Mouse (Mus musculus) cerebellum, adult 11-12 months (tissue): ENCODE data around the gene 2310033P09Rik.
A peak's percentile ranks its signal among the peaks of the same experiment; 100 is the strongest.

Experiments used
- DNase-seq: peaks from one replicate; pipeline ENCODE4 v3.0.0; 2022

The 2310033P09Rik gene

GRCm38 (mm10) chr11:59208153-59208831, at the start of gene 2310033P09Rik:
TSS of gene 2310033P09Rik (plus strand) at chr11:59208321.
- DNase-seq: peak; percentile 96

DNA sequence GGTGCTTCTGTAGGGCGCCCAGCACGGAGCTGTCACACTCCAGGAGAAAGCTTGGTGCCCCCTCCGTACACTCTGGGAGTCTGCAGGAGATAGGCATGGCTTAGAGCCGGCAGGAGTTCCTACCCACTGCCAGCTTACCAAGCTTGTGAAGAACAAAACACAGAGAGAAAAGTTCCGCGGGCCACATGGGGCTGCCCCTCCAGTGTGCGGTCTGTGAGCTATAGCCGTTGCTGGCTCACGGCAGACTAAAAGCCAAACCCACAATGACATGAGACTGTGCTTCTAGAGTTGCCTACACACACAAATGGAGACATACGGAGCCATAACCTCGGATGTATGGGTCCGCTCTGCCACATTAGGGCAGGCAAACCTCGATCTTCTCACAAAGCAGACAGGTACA, 49.0 kb upstream of the 2310033P09Rik start:
- DNase-seq: no peak

- no peak for DNase-seq
Observed at GRCm38 (mm10) chr11:59159558-59159957, 48.6 kb upstream of the 2310033P09Rik start.

DNA sequence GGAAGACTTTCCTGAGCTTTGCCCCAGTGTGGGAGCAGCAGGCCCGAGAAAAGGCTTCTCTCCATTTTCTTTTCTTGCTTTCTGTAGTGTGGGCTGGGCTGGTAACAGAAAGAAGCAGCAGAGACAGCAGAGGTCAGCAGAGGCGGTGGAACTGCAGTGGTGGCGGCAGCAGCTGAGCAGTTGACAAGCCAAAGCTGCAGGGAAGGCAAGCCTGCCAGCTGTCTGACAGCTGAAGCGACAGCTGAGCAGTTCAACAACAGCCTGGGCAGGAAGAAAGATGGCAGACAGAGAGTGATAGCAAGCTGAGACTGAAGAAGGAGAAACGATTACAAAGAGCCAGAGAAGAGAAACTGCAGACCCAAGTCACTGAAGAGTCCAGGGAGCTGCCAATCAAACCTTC, 46.7 kb upstream of the 2310033P09Rik start:
- DNase-seq: no peak

DNA sequence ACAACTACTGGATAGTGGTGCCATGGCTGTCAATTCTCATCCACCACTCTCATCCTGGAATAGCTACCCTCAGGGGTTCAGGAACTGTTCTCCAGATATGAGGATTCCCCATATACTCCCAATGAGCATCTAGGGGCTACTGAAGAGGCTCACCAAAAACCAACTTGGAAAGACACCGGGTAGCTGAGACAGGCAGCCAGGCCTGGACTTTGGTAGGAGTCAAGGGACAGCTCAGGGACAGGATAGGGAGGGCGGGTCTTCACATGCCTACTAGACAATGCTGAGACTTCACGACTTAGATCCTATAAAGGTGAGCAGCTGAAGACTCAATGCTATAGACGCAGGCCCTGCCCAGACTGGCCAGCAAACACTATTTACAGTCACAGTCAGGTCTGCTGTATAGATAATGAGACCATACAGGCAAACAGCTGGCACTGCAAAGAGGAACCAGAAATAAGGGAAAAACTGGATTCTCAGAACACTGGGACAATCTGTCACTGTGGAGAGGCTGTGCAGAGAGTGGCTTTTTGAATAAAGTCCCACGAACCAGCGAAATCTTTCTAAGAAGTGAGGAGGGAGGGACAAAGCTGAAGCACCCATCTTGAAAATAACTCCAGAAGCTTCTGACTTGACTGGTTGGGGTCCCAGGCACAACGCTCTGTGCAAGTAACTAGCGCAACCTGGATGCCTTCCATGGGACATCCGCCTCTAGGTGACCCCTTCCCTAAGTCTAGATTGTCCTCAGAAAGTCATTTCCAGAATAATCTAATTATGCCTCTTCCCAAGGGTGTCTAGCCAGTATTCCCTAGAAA, 45.5 kb upstream of the 2310033P09Rik start:
- no peak for DNase-seq

DNA sequence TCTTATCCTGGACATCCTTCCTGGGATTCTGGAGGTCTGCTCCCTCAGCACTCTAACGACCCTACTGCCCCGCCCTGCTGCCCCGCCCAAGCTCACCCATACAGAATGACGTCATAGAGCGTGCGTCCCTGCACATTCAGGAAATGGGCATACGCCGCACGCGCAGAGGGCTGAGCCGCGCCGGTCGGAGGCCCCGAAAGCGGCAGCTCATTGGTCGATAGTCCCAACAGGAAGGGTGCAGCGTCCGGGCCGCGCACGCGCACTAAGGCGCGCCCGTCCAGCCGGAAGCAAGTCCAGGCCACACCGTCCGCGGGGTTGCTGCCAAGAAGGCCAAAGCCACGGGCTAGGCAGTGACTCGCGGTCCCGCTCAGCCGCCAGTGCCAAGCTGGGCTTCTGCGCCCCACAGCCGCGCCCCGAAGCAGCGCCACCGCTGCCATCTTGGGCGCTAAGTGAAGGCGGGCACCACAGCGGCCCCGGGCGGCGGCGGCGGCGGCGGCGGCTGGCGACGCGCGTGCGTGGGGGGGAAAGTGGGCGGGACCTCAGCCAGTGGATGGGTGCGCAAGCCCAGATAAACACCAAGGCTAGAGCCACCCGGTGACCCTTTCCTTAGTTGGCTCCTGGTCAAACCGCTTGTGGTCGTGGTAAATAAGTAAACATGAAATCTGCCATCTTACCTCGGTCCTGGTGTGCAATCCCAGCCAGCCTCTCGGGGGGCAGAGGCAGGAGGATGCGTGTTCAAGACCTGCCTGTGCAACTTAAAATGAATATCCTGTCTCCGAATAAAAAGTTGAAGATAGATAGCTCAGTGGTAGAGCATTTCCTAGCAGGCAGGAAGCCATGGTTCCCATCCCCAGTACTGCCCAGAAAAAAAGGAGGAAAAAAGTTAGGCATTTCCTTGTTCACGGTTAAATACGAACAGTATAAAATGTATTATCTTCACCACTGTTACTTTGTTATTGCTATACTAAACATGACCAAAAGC, 44.6 kb upstream of the 2310033P09Rik start, which contains the start of gene Iba57:
TSS of gene Iba57 (minus strand) at position 485 of the 982 bp plus-strand sequence.
- peak; percentile 100 for DNase-seq

- peak; percentile 56 for DNase-seq
Observed at GRCm38 (mm10) chr11:59164384-59164783, 43.7 kb upstream of the 2310033P09Rik start.

DNA sequence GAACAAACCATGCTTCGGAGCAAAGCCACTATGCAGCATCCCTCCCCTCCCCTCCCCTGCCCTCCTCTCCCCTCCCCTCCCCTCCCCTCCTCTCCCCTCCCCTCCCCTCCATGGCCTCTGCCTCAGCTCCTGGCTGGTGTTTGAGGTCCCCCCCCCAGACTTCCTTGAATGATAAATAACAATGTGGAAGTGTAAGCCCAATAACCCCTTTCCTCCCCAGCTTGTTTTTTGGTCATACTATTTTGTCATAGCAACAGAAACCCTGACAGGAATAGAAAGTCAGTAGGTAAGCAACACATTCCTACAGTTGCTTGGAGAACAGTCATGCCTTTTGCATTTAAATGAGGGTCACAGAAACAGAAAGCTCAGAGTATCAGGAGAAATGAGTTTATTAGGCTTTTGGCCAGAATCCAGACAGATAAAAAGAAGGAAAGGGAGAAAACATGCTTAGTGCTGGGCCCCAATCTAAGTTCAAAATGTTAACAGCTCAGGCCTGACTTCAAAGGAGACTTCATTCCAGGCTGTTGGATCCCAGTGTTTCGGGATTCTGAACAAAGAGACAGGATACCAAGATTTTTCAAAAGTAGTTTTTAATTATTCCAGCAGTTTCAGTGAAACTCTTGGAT, 42.4 kb upstream of the 2310033P09Rik start:
- DNase-seq: no peak

- DNase-seq: no peak
Observed at GRCm38 (mm10) chr11:59169807-59170206, 38.3 kb upstream of the 2310033P09Rik start.

DNA sequence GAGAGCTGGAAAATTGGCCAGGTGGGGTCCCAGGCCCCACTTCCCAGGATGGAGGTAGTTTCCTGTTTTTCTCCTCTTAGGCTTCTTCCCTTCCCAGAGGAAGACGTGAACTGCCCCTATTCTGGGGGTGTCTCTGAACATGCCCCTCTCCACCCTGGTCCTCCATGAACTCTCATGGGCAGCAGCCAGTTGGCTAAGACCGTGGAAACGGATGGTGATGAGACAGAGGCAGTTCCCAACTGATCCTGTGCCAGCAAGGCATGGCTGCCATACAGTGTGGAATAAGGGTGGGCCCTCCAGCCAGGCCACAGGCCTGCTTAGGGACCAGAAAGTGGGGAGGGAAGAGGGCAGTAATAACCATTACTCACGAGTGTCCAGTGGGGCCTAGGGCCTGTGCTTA, 37.6 kb upstream of the 2310033P09Rik start:
- no peak for DNase-seq

DNA sequence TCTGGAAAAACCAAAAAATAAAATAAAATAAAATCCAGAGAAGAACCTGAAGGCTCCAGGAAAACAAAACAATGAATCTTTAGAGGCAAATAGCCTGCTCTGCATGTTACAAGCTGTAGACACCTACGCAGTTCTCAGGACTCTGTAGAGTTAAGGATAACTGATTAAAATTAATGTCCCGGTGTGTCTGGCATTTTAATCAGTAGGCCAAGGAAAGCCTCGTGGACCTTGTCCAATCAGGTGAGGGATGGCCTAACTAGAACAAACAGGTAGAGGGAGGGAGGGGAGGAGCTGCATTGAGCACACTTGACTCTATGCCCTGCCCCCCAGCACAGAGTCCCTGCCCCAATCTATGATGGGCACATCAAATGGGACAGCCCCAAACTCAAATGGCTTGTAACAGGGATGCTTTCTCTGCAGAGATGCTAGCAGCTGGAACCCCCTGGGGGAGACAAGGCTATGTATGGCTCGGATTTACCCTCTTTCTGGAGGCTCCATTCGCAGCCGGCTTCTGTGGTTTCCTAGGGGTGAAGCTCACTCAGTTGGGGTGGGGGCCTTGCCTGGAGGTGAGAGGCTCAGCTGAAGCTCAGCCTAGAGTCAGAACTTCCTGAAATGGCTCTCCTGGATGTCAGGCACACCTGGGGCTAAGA, 33.8 kb upstream of the 2310033P09Rik start:
- no peak for DNase-seq

DNA sequence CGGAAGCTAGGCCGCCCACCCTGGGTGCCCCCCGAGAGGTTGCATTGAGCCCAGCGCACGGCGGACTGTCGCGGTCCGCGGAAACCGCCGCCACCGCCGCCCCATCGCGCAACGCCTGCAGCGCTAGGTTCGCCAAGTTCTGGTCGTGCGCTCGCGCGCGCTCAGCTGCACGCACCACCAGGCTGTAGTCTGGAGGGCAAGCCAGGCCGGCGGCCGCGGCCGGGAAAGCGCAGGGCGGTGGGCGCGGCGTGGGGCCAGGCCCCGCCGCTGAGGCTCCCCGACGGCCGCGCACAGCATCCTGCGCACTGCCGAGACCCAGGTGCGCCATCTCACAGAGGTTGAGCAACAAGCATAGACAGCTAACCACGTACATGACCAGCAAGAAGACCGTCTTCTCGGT, 31.6 kb upstream of the 2310033P09Rik start:
- no peak for DNase-seq

GRCm38 (mm10) chr11:59176921-59177320, 31.2 kb upstream of the 2310033P09Rik start:
- DNase-seq: no peak

DNA sequence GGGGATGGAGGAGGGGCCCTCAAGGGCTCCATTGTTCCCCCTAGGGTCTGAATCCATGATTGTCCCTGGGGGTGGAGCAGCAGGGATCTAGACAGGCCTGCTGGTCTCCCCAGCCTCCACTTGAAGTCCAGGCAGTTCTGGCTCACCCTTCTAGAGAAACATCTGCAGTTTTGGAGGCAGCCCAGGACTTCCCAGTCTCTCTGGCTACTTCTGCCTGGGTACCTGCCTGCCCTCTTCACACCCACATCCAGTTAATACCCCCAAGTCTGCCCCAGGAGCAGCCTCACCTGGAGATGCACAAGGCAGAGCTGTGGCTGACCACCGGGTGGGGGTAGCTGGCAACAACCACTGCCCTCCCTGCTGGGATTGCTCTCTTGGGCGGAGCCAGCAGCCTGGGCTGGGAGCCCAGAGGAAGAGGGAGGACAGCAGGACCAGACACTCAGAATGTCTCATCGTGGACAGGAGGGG, 25.2 kb upstream of the 2310033P09Rik start, which contains the start of gene Gjc2:
TSS of gene Gjc2 (minus strand) at position 350 of the 468 bp plus-strand sequence.
- no peak for DNase-seq

- no peak for DNase-seq
Observed at GRCm38 (mm10) chr11:59183821-59184220, 24.3 kb upstream of the 2310033P09Rik start.

GRCm38 (mm10) chr11:59185490-59185889, 22.6 kb upstream of the 2310033P09Rik start:
- DNase-seq: no peak

GRCm38 (mm10) chr11:59187706-59188105, 20.4 kb upstream of the 2310033P09Rik start:
- DNase-seq: no peak

DNA sequence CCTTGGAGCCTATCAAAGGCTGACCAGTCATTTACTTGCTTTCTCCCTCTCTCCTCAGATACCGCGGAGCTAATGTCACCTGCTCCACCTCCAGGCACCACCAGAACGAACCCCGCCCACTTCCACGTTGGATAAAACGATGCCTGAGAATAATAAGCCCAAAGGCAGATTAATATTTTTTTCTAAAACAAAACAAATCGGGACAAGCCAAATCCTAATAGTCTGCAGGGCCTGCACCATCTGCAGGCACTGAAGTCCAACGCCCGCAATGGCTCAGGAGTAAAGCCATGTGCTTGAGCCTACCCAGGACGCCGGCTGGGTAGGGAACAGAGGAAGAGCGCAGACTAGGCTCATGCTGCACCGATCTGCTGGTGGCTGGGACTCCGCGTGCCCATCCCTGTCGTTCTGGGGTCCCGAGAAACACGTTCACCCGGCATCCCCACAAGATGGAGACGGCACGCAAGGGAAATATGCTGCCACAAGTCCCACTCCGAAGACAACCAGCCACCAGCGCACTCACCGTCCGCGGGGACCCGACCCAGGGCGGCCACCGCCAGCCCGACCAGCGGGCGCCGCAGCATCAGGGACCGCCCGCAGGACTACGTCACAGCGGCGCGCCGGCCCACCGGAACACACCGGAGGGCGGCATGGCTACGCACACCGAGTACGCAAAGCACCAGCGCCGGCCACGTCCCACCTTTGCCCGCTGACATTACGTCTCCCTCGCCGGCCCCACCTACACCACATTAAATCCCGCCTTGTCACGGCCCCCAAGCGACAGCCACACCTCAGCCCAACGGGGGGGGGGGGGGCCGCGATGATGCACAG, 16.7 kb upstream of the 2310033P09Rik start:
- peak; percentile 92 for DNase-seq

DNA sequence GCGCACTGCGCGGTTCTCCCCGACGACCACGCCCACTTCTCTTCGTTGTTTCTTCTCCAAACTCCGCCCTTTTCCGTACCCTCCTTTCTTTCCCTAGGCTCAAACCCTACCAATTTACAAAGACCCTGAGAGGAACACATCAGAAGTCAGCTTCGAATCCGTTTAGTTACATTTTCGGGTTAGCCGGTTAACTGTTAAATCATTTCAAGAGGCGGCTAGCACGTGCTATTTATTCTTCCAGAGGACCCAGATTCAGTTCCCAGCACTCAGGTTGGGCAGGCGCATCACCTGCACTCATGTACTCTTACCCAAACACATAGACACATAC, 16.1 kb upstream of the 2310033P09Rik start, which contains the start of gene Guk1:
TSS of gene Guk1 (minus strand) at position 154 of the 328 bp plus-strand sequence.
- DNase-seq: no peak

GRCm38 (mm10) chr11:59196230-59196629, 11.9 kb upstream of the 2310033P09Rik start:
- DNase-seq: no peak
